Mouse (Mus musculus) neural tube, embryonic 11.5 days (tissue): ENCODE results near the gene Gad2. TPM values are rescaled to one million over a fixed set of nuclear protein-coding genes. Genes with fewer than 3 reads are reported as not detected.
"Not testable (repeated sequence)": the region's sequence is repeated elsewhere in the genome, so short reads cannot be mapped to it uniquely, and the experiment has no call there.

Source experiments
- ATAC-seq: fragments of 200-750 bp; cut with Nextera tagmentation; 2 replicates; pipeline ENCODE4 v1.8.0; 2017; ENCODE audit warnings: moderate number of reproducible peaks, mild to moderate bottlenecking, moderate TSS enrichment, moderate library complexity; ENCODE audit not compliant: insufficient read depth, low FRiP score, low TSS enrichment
- DNase-seq: peaks from one replicate; pipeline ENCODE4 v3.0.0-alpha.2; 2015; ENCODE audit warnings: low spot score
- H3K27ac ChIP-seq: fragments of 300-500 bp; sonication (generic); 2 replicates; pipeline ENCODE4 v1.5.1; 2014; ENCODE audit warnings: low read depth, mild to moderate bottlenecking, low read length
- H3K27me3 ChIP-seq: fragments of 300-500 bp; sonication (generic); 2 replicates; pipeline ENCODE4 v1.6.1; 2014; ENCODE audit warnings: mild to moderate bottlenecking, low read length, mixed read lengths; ENCODE audit not compliant: control insufficient read depth, insufficient read depth
- H3K36me3 ChIP-seq: fragments of 300-500 bp; sonication (generic); 2 replicates; pipeline ENCODE4 v1.6.1; 2014; ENCODE audit warnings: mild to moderate bottlenecking, low read length, moderate library complexity, mixed read lengths; ENCODE audit not compliant: control insufficient read depth, insufficient read depth
- H3K4me1 ChIP-seq: fragments of 300-500 bp; sonication (generic); 2 replicates; pipeline ENCODE4 v1.6.1; 2014; ENCODE audit warnings: low read length, mixed read lengths; ENCODE audit not compliant: control insufficient read depth, insufficient read depth
- H3K4me2 ChIP-seq: fragments of 300-500 bp; sonication (generic); 2 replicates; pipeline ENCODE4 v1.6.1; 2014; ENCODE audit warnings: low read depth, mild to moderate bottlenecking, moderate library complexity
- H3K4me3 ChIP-seq: fragments of 300-500 bp; sonication (generic); 2 replicates; pipeline ENCODE4 v1.5.1; 2014; ENCODE audit warnings: low read depth, low read length
- H3K9ac ChIP-seq: fragments of 300-500 bp; sonication (generic); 2 replicates; pipeline ENCODE4 v1.6.1; 2014; ENCODE audit warnings: mild to moderate bottlenecking, low read length
- H3K9me3 ChIP-seq: fragments of 300-500 bp; sonication (generic); 2 replicates; pipeline ENCODE4 v1.6.1; 2016; ENCODE audit warnings: low read length; ENCODE audit not compliant: control insufficient read depth
- WGBS: fragments of 180-500 bp; shearing (Covaris S2); extraction: QIAGEN DNeasy Blood & Tissue Kit; methylation state at CpG from one replicate; pipeline ENCODE4 v1.1.7; 2014; 5-methylcytosine and 5-hydroxymethylcytosine counted together
- polyA plus RNA-seq: library from polyadenylated mRNA; unstranded; fragments of >200 nt; fragmentation: Nextera tagmentation; extraction: Ambion mirVana; gene quantifications from 2 replicates; pipeline ENCODE4 v1.2.1, GENCODE M21; 2014

Gad2 gene
- polyA plus RNA-seq = 9.5 and 11.0 TPM in 2 replicates

DNA sequence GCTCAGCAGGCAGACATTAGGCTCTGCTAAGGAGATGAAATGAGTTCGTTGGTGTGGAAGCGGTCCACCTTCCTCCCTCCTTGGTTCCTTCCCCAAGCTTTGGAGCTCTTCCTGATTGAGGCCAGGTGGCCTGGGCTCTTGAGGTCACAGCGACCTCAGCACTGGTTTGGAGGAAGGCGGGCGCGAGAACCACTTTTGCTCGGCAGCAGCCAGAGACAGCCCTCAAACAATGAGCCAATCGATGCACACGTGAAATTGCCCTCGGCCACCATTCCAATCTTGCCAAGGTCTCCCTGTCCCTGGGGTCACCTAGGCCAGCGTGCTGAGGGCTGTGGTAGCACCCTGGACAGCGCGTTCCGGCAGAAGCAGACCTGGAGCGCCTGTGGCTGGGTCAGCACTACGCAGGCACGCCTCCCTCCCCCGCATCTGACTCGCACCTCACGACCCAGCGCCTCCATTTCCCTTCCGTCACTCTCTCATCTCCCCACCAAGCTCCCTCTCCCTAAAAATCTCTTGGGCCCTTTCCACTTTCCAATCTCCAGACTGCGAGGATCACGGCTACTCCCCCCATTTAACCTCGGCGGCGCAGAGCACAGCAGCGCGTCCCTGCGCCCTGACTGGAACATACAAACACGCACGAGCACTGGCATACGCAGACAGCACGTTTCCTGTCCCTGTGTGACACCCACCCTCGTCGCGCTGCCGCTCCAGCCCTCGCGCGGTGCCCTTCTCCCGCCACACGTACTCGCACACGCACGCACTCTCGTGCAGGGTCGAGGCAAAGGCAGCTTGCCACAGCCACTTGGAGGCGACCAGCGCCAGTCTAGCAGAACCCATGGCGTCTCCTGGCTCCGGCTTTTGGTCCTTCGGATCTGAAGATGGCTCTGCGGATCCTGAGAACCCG, at the start of gene Gad2:
Gene Gad2, plus strand, starts transcription at position 378 of the 904 bp plus-strand sequence.
- peak; percentile 60 for DNase-seq
- WGBS = under 1% methylated on average over 55 of the region's 55 CpGs
- H3K27ac ChIP-seq = peak within 1 kb of the TSS; percentile 24; the same call in 1 of the 2 replicates
- H3K9ac ChIP-seq = peak within 1 kb of the TSS; percentile 54
- peak within 1 kb of the TSS; percentile 66 for H3K4me2 ChIP-seq
- peak within 1 kb of the TSS; percentile 38 for H3K4me3 ChIP-seq
- peak; percentile 58 for ATAC-seq
- peaks cover 10% of the 10 kb centered on the region; the same call in 1 of the 2 replicates for H3K4me1 ChIP-seq
- no peaks in the 10 kb centered on the region for H3K9me3 ChIP-seq
- no peaks in the 10 kb centered on the region for H3K36me3 ChIP-seq
- H3K27me3 ChIP-seq = peaks cover 88% of the 10 kb centered on the region

DNA sequence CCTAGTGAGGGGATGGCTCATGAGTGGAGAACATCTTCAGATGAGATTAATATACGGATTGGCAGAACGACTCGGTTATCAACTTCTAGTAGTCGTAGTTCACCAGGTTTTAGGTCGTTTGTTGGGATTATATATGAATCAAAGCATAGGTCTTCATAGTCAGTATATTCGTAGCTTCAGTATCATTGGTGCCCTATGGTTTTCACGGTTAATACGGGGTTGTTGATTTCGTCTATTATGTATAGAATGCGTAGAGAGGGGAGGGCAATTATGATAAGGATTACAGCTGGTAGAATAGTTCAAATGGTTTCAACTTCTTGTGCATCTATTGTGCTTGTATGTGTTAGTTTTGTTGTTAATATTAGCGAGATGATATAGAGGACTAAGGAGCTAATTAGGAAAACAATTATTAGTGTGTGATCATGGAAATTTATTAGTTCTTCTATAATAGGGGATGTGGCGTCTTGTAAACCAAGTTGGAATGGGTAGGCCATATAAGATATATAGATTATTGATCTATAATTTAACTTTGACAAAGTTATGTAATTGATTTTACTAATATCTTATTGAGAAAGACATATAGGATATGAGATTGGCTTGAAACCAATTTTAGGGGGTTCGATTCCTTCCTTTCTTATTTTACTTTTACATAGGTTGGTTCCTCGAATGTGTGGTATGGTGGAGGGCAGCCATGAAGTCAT, 34.4 kb upstream of the Gad2 start:
- not testable (repeated sequence) for H3K9ac ChIP-seq, DNase-seq, H3K27me3 ChIP-seq, H3K4me1 ChIP-seq, H3K4me3 ChIP-seq, H3K4me2 ChIP-seq, H3K36me3 ChIP-seq, H3K9me3 ChIP-seq, H3K27ac ChIP-seq
- peak; percentile 84 for ATAC-seq
- 82% methylated on average over 13 of the region's 14 CpGs for WGBS

DNA sequence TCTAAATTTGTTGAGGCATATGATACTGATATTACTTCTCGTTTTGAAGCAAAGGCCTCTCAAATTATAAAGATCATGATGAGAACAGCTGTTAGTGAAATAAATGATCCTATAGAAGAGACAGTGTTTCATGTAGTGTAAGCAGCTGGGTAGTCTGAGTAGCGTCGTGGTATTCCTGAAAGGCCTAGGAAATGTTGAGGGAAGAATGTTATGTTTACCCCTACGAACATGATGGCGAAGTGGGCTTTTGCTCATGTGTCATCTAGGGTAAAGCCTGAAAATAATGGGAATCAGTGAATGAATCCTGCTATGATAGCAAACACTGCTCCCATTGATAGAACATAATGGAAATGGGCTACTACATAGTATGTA, 33.8 kb upstream of the Gad2 start:
- H3K4me2 ChIP-seq, H3K4me3 ChIP-seq, H3K27ac ChIP-seq, H3K27me3 ChIP-seq, H3K36me3 ChIP-seq, H3K9ac ChIP-seq, H3K4me1 ChIP-seq, DNase-seq, H3K9me3 ChIP-seq: not testable (repeated sequence)
- ATAC-seq = peak; percentile 48
- 87% methylated on average over 5 of the region's 5 CpGs for WGBS

GRCm38 (mm10) chr2:22588673-22589381, 33.2 kb upstream of the Gad2 start:
- peak; percentile 96 for ATAC-seq
- not testable (repeated sequence) for DNase-seq, H3K27ac ChIP-seq, H3K9me3 ChIP-seq, H3K4me3 ChIP-seq, H3K27me3 ChIP-seq, H3K4me1 ChIP-seq, H3K36me3 ChIP-seq, H3K9ac ChIP-seq, H3K4me2 ChIP-seq
- WGBS = 64% methylated on average over 12 of the region's 12 CpGs

GRCm38 (mm10) chr2:22589382-22590205, 32.4 kb upstream of the Gad2 start:
- not testable (repeated sequence) for DNase-seq, H3K9me3 ChIP-seq
- 88% methylated on average over 16 of the region's 17 CpGs for WGBS

GRCm38 (mm10) chr2:22590206-22590490, 31.9 kb upstream of the Gad2 start:
- H3K27ac ChIP-seq = no peak overlapping the region
- no peaks in the 10 kb centered on the region for H3K4me1 ChIP-seq
- H3K9me3 ChIP-seq = no peaks in the 10 kb centered on the region
- no peak overlapping the region for H3K9ac ChIP-seq
- no peaks in the 10 kb centered on the region for H3K27me3 ChIP-seq
- H3K4me2 ChIP-seq = no peak overlapping the region
- DNase-seq = no peak
- no peak overlapping the region for H3K4me3 ChIP-seq
- H3K36me3 ChIP-seq = no peaks in the 10 kb centered on the region
- ATAC-seq = no peak

More at GRCm38 (mm10) chr2:22589382-22590205, 32.4 kb upstream of the Gad2 start:
- ATAC-seq = peak; percentile 92
- not testable (repeated sequence) for H3K27ac ChIP-seq, H3K9ac ChIP-seq, H3K4me1 ChIP-seq, H3K27me3 ChIP-seq, H3K4me3 ChIP-seq, H3K4me2 ChIP-seq, H3K36me3 ChIP-seq

DNA sequence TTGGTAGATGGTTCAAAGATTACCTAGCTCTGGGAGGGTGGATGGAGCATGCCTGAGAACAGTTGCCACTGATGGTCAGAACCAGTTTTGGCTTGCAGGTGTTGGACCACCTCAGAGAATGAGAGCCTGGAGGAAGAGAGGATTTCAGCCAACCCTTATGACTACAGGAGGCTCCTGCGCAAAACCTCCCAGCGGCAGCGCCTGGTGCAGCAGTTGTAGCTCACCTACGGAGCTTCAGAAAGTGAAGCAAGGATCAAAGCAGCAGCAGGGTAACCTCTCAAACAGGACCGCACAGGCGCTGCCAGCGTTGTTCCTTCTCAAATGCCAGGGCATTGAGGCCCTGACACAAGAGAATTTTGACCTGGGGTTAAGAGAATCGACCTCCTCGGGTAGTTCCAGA, 4.1 kb upstream of the Gad2 start:
- 3% methylated on average over 9 of the region's 9 CpGs for WGBS

DNA sequence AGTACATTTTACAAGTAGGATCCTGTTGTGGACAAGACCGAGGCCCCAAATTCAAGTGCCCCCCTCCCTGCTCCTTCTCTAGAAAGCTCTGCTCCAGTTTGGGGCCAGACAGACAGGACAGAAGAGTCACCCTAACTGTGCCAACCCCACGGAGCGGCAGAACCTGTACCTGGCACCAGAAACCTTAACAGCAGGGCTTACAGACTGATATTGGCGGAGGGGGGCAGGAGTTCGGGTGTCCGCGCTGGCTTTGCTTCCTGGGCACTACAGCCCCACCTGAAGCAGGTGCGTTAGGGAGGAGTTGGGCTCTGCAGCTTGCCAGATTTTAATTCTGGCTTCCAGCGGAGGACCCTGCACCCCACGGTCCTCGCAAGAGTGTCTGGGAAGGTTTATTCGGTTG, 2.6 kb upstream of the Gad2 start:
- H3K4me2 ChIP-seq = peak overlapping the region; percentile 19; the same call in 1 of the 2 replicates
- peaks cover 62% of the 10 kb centered on the region for H3K27me3 ChIP-seq
- H3K9ac ChIP-seq = no peak overlapping the region
- no peaks in the 10 kb centered on the region for H3K36me3 ChIP-seq
- H3K9me3 ChIP-seq = no peaks in the 10 kb centered on the region
- no peak overlapping the region for H3K4me3 ChIP-seq
- WGBS = 2% methylated on average over 12 of the region's 12 CpGs
- ATAC-seq (no peak), DNase-seq (no peak)
- H3K27ac ChIP-seq = no peak overlapping the region
- peaks cover 10% of the 10 kb centered on the region; the same call in 1 of the 2 replicates for H3K4me1 ChIP-seq

More for the DNA sequence above, 4.1 kb upstream of the Gad2 start:
- Histone ChIP-seq H3K27me3 (peaks cover 48% of the 10 kb centered on the region), H3K4me2 (no peak overlapping the region), H3K9me3 (no peaks in the 10 kb centered on the region), H3K9ac (no peak overlapping the region), H3K4me3 (no peak overlapping the region), H3K36me3 (no peaks in the 10 kb centered on the region), H3K4me1 (peaks cover 3% of the 10 kb centered on the region; the same call in 1 of the 2 replicates), H3K27ac (no peak overlapping the region)
- no peak for ATAC-seq
- no peak for DNase-seq
